Mouse (Mus musculus): Measurements from ENCODE around the gene Calr3. TPM values are rescaled to one million over a fixed set of nuclear protein-coding genes. Genes with fewer than 3 reads are reported as not detected.

The Calr3 gene
- polyA plus RNA-seq, 2 experiments from 2014 or later, result 0.36 to 0.81 TPM

GRCm38 (mm10) chr8:72434952-72435351 is 8.7 kb downstream of the Calr3 start:
- ATAC-seq, result no peak

- no peak for ATAC-seq
Observed at GRCm38 (mm10) chr8:72429676-72430075, 14.0 kb downstream of the Calr3 start.

- ATAC-seq, result no peak
Observed at GRCm38 (mm10) chr8:72422926-72423325, 20.7 kb downstream of the Calr3 start.

GRCm38 (mm10) chr8:72421362-72422335 is 22.0 kb downstream of the Calr3 start, which contains the start of gene Eps15l1:
Gene Eps15l1 (minus strand): TSS chr8:72421460.
- ATAC-seq, result peak; percentile 99

- no peak for ATAC-seq
Observed at GRCm38 (mm10) chr8:72420571-72421361, 22.9 kb downstream of the Calr3 start.

- no peak for ATAC-seq
Observed at GRCm38 (mm10) chr8:72418073-72418472, 25.6 kb downstream of the Calr3 start.

- no peak for ATAC-seq
Observed at GRCm38 (mm10) chr8:72415252-72415651, 28.4 kb downstream of the Calr3 start.

GRCm38 (mm10) chr8:72413839-72414238 is 29.8 kb downstream of the Calr3 start:
- no peak for ATAC-seq

- ATAC-seq, result peak; percentile 23
Observed at GRCm38 (mm10) chr8:72409443-72409842, 34.2 kb downstream of the Calr3 start.

- no peak for ATAC-seq
Observed at GRCm38 (mm10) chr8:72407878-72408277, 35.8 kb downstream of the Calr3 start.

GRCm38 (mm10) chr8:72402981-72403380 is 40.7 kb downstream of the Calr3 start:
- ATAC-seq, result no peak

- no peak for ATAC-seq
Observed at GRCm38 (mm10) chr8:72401381-72401780, 42.3 kb downstream of the Calr3 start.

GRCm38 (mm10) chr8:72385737-72386136 is 57.9 kb downstream of the Calr3 start:
- ATAC-seq, result no peak

GRCm38 (mm10) chr8:72382395-72382794 is 61.3 kb downstream of the Calr3 start:
- no peak for ATAC-seq

- no peak for ATAC-seq
Observed at GRCm38 (mm10) chr8:72380656-72381055, 63.0 kb downstream of the Calr3 start.

- no peak for ATAC-seq
Observed at GRCm38 (mm10) chr8:72376900-72377299, 66.8 kb downstream of the Calr3 start.

- ATAC-seq, result no peak
Observed at GRCm38 (mm10) chr8:72376309-72376708, 67.4 kb downstream of the Calr3 start.

- ATAC-seq, result no peak
Observed at GRCm38 (mm10) chr8:72375161-72375560, 68.5 kb downstream of the Calr3 start.

Other genes starting within 250 kb of the Calr3 start
- gene Cib3, start 231.0 kb downstream of the Calr3 start, polyA plus RNA-seq (2017; shearing (Covaris generic)), result under 1 TPM; 0.46 to 0.51 TPM
- not detected for gene Gm11034, start 230.2 kb downstream of the Calr3 start, polyA plus RNA-seq (2017; shearing (Covaris generic))
- 100 to 1,000 TPM in 1 of 2 experiments, 10 to 100 TPM in 1; 98.8 to 108 TPM for gene Fam32a, start 224.1 kb downstream of the Calr3 start, polyA plus RNA-seq (2017; shearing (Covaris generic))
- 100 to 1,000 TPM; 132 to 145 TPM for gene Ap1m1, start 203.9 kb downstream of the Calr3 start, polyA plus RNA-seq (2017; shearing (Covaris generic))
- gene Gm10282, start 138.6 kb downstream of the Calr3 start, polyA plus RNA-seq (2017; shearing (Covaris generic)), result 10 to 100 TPM; 25.8 to 62.2 TPM
- gene Klf2, start 124.8 kb downstream of the Calr3 start, polyA plus RNA-seq (2017; shearing (Covaris generic)), result 10 to 100 TPM; 27.6 to 39.0 TPM
- gene Eps15l1, start 22.4 kb downstream of the Calr3 start, polyA plus RNA-seq (2017; shearing (Covaris generic)), result 10 to 100 TPM; 43.2 to 52.4 TPM
- 1 to 10 TPM; 3.7 to 5.3 TPM for gene 1700030K09Rik, start within 50 bp of the Calr3 start, polyA plus RNA-seq (2017; shearing (Covaris generic))
- 10 to 100 TPM; 52.7 to 65.0 TPM for gene Cherp, start 31.4 kb upstream of the Calr3 start, polyA plus RNA-seq (2017; shearing (Covaris generic))
- 1 to 10 TPM; 6.9 to 7.3 TPM for gene Slc35e1, start 48.7 kb upstream of the Calr3 start, polyA plus RNA-seq (2017; shearing (Covaris generic))
- 1 to 10 TPM; 4.9 to 5.8 TPM for gene Med26, start 104.4 kb upstream of the Calr3 start, polyA plus RNA-seq (2017; shearing (Covaris generic))
- gene Smim7, start 127.2 kb upstream of the Calr3 start, polyA plus RNA-seq (2017; shearing (Covaris generic)), result 10 to 100 TPM; 81.4 to 85.5 TPM
- 1 to 10 TPM in 1 of 2 experiments, under 1 TPM in 1; 0.56 to 1.5 TPM for gene Tmem38a, start 128.2 kb upstream of the Calr3 start, polyA plus RNA-seq (2017; shearing (Covaris generic))
- gene Nwd1, start 202.8 kb upstream of the Calr3 start, polyA plus RNA-seq (2017; shearing (Covaris generic)), result not detected

Data from activated CD4-positive, CD25-positive, alpha-beta regulatory T cell, adult 4 months (primary cell).